Mouse (Mus musculus) spleen, adult 2 months (tissue): ENCODE results near the gene Igdcc4. TPM values are rescaled to one million over a fixed set of nuclear protein-coding genes. Genes with fewer than 3 reads are reported as not detected.

Experiments used
- DNase-seq, 2 experiments: peaks; one replicate each; pipeline versions ENCODE4 v3.0.0 to v3.0.0-alpha.2; 2012 to 2021; ENCODE audit warnings: low spot score in 2 of 2, low read depth in 1 of 2
- H3K27ac ChIP-seq: fragments of 200-500 bp; 2 replicates; pipeline ENCODE4 v1.5.1; 2012; ENCODE audit warnings: low read length, inconsistent platforms; ENCODE audit not compliant: insufficient read depth
- H3K27me3 ChIP-seq: fragments of 200-500 bp; 2 replicates; pipeline ENCODE4 v1.6.1; 2012; ENCODE audit warnings: mild to moderate bottlenecking, moderate library complexity, low read length, inconsistent platforms; ENCODE audit not compliant: control insufficient read depth, insufficient read depth
- H3K36me3 ChIP-seq: fragments of 200-500 bp; 2 replicates; pipeline ENCODE4 v1.6.1; 2012; ENCODE audit warnings: mild to moderate bottlenecking, low read length, inconsistent platforms; ENCODE audit not compliant: control insufficient read depth, insufficient read depth
- H3K4me1 ChIP-seq: fragments of 200-500 bp; 2 replicates; pipeline ENCODE4 v1.6.1; 2011; ENCODE audit warnings: inconsistent platforms; ENCODE audit not compliant: control insufficient read depth, insufficient read depth, insufficient read length
- H3K4me3 ChIP-seq: fragments of 200-500 bp; 2 replicates; pipeline ENCODE4 v1.5.1; 2011; ENCODE audit warnings: mild to moderate bottlenecking, inconsistent platforms; ENCODE audit not compliant: insufficient read depth, insufficient read length; ENCODE audit errors: extremely low read depth
- CTCF ChIP-seq: fragments of 200-500 bp; IDR thresholded peaks from 2 replicates; pipeline ENCODE4 v1.5.1; 2011; ENCODE audit warnings: mild to moderate bottlenecking, inconsistent platforms; ENCODE audit not compliant: insufficient read depth, insufficient read length, insufficient replicate concordance; ENCODE audit errors: extremely low read depth
- POLR2A ChIP-seq: fragments of 200-500 bp; IDR thresholded peaks from 2 replicates; pipeline ENCODE4 v1.6.1; 2011; ENCODE audit warnings: low read depth, low read length, inconsistent platforms
- WGBS: fragments of 180-500 bp; shearing (Covaris S2); methylation state at CpG from one replicate; pipeline ENCODE4 v1.1.7; 2018; 5-methylcytosine and 5-hydroxymethylcytosine counted together
- polyA plus RNA-seq: library from polyadenylated mRNA; depleted of rRNA; stranded (reverse); fragments of >200 nt; gene quantifications from 2 replicates; pipeline ENCODE4 v1.2.3, GENCODE M21; 2012

Gene Igdcc4
- polyA plus RNA-seq, 1 experiment, result 1.4 TPM

DNA sequence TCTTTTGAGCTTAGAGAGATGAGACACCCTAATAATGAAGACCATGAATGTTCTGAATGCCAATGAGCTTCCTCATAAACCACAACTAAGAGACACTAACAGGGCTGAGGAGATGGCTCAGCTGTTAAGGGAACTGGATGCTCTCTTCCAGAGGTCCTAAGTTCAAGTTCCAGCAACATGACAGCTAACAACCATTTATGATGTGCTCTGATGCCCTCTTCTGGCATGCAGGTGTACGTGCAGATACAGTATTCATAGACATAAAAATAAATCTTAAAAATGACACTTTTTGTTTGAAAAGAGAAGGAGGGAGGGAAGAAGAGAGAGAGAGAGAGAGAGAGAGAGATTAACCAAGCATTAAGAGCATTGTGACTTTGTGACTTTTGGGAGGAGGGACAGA is 63.6 kb downstream of the Igdcc4 start:
- WGBS, result 5% methylated on average over 1 of the region's 1 CpGs
- TF ChIP-seq CTCF (peak; percentile 9; the same call in 1 of the 2 replicates), POLR2A (no peak)
- Histone ChIP-seq H3K4me1 (peaks cover 2% of the 10 kb centered on the region; the same call in 1 of the 2 replicates), H3K36me3 (no peaks in the 10 kb centered on the region), H3K4me3 (no peak overlapping the region), H3K27me3 (peaks cover 8% of the 10 kb centered on the region), H3K27ac (no peak overlapping the region)
- DNase-seq, result no peak

DNA sequence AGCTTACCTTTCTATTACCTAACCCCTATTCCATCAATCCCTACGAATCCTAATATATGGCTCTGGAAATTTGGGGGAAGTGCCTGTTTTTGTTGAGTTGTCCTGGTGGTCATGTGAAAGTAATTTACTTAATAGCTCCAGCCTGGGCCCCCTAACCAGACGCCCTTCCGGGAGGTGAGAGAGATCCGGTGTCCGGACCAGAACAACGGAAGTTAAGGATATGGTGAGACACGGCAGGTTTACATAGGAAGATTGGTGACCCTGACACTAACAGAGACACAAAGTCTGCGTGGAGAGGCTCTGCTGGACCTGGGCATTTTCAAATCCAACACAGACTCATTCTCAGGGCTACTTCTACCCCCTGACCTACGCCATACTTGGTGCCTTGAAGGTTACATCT is 65.1 kb downstream of the Igdcc4 start:
- 53% methylated on average over 9 of the region's 9 CpGs for WGBS
- no peak for TF ChIP-seq POLR2A
- no peak for TF ChIP-seq CTCF
- Histone ChIP-seq H3K36me3 (no peaks in the 10 kb centered on the region), H3K27me3 (peaks cover 8% of the 10 kb centered on the region), H3K4me1 (peaks cover 2% of the 10 kb centered on the region; the same call in 1 of the 2 replicates), H3K4me3 (no peak overlapping the region), H3K27ac (no peak overlapping the region)
- DNase-seq, result no peak

DNA sequence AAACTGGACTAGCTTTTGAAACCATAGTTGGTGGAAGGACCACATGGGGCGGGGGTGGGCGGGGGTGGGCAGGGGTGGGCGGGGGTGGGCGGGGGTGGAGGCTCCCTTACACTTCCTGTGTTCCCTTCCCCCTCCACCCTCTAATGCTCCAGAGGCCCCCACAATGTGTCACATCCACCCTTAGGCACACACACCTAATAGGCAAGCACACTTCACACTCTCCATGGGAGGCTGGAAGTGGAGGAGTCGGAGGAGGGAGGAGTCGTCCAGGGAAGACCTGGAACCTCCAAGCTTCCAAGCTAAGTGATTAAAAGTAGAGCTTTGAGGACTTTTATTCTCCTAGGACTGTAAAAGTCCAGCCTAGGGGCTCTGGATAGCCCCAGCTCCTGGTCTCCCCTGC is 67.2 kb downstream of the Igdcc4 start:
- Histone ChIP-seq H3K36me3 (no peaks in the 10 kb centered on the region), H3K4me3 (no peak overlapping the region), H3K27ac (no peak overlapping the region), H3K4me1 (no peaks in the 10 kb centered on the region), H3K27me3 (no peaks in the 10 kb centered on the region; the same call in 1 of the 2 replicates)
- TF ChIP-seq POLR2A, result no peak
- TF ChIP-seq CTCF, result no peak
- no peak for DNase-seq
- WGBS, result 67% methylated on average over 6 of the region's 6 CpGs

DNA sequence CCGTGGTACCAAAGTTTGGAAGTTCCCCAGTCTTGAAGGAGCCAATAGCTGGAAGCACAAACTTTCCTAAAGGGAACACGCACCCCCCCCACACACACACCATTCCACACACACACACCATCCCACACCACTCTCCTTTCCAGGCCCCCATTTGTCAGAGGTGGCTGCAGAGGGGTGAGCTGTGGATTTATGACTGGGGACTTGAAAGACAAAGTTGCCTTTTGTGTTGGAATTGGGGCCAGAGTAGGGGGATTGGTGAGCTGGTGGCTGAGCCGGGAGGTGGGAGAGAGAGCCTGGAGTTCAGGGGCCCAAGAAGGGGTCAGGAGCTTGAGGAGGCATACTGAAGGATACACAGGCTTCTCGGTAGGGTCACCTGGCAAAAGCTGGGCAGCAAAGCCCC is 67.7 kb downstream of the Igdcc4 start:
- DNase-seq, result no peak
- Histone ChIP-seq H3K4me1 (no peaks in the 10 kb centered on the region), H3K27me3 (no peaks in the 10 kb centered on the region), H3K4me3 (no peak overlapping the region), H3K27ac (no peak overlapping the region), H3K36me3 (no peaks in the 10 kb centered on the region)
- no peak for TF ChIP-seq POLR2A
- TF ChIP-seq CTCF, result no peak
- 88% methylated on average over 4 of the region's 4 CpGs for WGBS

DNA sequence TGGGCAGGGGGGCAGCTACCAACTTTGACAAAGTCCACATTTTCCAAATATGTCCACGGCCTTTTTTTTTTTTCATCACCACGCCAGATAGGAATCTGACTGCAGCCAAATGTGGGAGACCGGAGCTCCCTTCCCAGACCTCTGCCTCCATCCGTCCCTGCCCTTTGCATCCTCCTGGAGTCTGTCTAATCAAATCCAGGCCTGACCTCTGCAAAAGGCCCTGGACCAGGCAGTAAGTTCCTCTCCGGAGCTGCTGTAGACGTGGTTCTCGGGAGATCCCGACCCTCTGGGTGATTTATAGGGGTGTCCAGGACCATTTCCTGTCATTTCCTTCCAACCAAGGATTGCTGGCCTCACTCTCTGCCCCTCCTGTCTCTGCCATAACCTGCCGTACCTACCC is 71.4 kb downstream of the Igdcc4 start:
- Histone ChIP-seq H3K4me3 (no peak overlapping the region), H3K4me1 (no peaks in the 10 kb centered on the region), H3K27ac (no peak overlapping the region), H3K27me3 (no peaks in the 10 kb centered on the region), H3K36me3 (no peaks in the 10 kb centered on the region)
- WGBS, result 76% methylated on average over 9 of the region's 9 CpGs
- TF ChIP-seq POLR2A, result no peak
- no peak for TF ChIP-seq CTCF
- no peak for DNase-seq

DNA sequence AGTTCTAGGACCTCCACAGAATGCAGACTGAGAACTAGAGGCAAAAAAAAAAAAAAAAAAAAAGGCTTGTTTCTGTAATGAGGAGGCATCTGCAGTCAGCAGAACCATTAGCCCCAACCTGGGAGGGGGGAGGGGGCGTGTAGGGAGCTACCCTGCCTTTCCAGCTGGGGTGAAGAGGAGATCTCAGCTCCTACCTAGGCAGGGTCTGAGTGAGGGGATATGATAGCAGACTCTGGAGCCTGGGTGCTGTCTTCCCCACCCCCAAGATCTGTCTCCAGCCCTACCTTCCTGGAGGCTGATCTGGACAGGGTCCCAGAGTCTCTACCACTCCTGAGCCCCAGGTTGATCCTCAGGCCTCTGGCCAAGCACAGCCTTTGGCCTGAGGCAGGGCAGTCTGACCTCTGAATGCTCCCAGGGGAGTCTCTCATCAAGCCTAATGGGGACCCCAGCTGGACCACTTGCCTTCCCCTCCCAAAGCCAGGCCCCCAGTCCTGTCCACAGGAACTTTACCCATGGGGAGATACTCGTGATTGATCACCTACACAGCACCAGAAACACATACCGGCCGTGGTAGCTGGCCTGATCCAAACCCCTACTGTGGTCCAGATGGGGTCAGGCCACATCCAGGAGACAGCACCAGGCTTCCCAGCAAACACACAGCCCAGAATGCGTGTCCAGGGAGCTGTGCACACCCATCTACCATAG is 74.1 kb downstream of the Igdcc4 start:
- H3K4me3 ChIP-seq, result no peak overlapping the region
- TF ChIP-seq CTCF (no peak), POLR2A (no peak)
- WGBS, result 69% methylated on average over 5 of the region's 5 CpGs
- H3K4me1 ChIP-seq, result no peaks in the 10 kb centered on the region
- H3K36me3 ChIP-seq, result no peaks in the 10 kb centered on the region
- H3K27ac ChIP-seq, result no peak overlapping the region
- no peak for DNase-seq
- no peaks in the 10 kb centered on the region for H3K27me3 ChIP-seq

DNA sequence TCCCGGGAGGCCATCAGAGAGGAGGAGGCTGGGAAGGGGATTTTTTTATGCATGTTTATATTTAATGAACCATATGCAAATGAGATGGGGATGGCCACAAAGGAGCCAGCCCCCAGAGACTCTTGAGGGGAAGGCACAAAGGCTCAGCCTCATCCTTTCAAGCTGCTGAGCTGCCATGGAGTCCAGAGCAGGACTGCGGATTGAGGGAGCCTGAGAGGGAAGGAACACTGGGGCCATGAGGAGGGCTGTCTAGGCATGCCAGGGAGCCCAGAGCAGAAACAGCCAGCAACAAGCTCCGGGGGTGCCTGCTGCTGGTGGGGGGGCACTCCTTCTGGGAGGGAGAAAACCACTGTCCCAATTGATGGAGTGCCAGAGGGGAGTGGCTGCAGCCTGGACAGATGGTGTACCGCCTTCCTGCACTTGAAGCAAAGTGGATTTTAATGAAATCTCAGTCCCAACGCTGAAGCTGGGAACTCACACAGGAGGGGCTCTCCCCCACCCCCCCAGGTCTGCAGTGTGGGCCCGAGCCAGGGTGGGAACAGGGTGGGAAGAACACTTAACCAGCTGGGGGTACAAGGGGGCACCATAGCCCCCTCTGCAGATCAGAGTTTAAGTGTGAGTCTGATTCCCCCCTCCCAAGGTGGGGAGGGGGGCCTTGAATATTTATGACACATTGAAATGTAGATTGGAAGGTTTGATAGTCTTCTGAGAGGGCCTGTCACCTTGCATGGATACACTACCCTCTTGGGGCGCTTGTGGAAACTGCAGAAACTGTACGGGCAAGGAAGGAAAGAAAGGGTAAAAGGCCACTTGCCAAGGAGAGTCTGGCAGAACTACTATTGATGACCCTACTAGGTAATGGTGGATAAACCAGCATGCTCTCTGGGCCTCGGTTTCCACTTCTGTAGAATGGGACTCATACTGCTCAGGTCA is 74.9 kb downstream of the Igdcc4 start:
- no peak for DNase-seq
- WGBS, result 65% methylated on average over 9 of the region's 9 CpGs
- no peak overlapping the region for H3K4me3 ChIP-seq
- H3K36me3 ChIP-seq, result no peaks in the 10 kb centered on the region
- H3K27ac ChIP-seq, result no peak overlapping the region
- TF ChIP-seq POLR2A (no peak), CTCF (no peak)
- H3K27me3 ChIP-seq, result no peaks in the 10 kb centered on the region
- H3K4me1 ChIP-seq, result no peaks in the 10 kb centered on the region
